Mouse (Mus musculus) stomach, embryonic 14.5 days (tissue): ENCODE data around the gene Gypa. TPM values are rescaled to one million over a fixed set of nuclear protein-coding genes. Genes with fewer than 3 reads are reported as not detected.

Source experiments
- ATAC-seq: fragments of 200-750 bp; cut with Nextera tagmentation; 2 replicates; pipeline ENCODE4 v1.8.0; 2017; ENCODE audit warnings: low read depth, moderate TSS enrichment; ENCODE audit not compliant: insufficient number of reproducible peaks, insufficient read depth, low FRiP score
- H3K27ac ChIP-seq: fragments of 300-500 bp; sonication (generic); 2 replicates; pipeline ENCODE4 v1.5.1; 2014; ENCODE audit warnings: mild to moderate bottlenecking, low read length, moderate library complexity, mixed read lengths
- H3K27me3 ChIP-seq: fragments of 300-500 bp; sonication (generic); 2 replicates; pipeline ENCODE4 v1.6.1; 2014; ENCODE audit warnings: low read length, control low read depth, mixed read lengths; ENCODE audit not compliant: control insufficient read depth, insufficient read depth
- H3K36me3 ChIP-seq: fragments of 300-500 bp; sonication (generic); 2 replicates; pipeline ENCODE4 v1.6.1; 2014; ENCODE audit warnings: mild to moderate bottlenecking, control low read depth, low read length, moderate library complexity, mixed read lengths; ENCODE audit not compliant: control insufficient read depth, insufficient read depth
- H3K4me1 ChIP-seq: fragments of 300-500 bp; sonication (generic); 2 replicates; pipeline ENCODE4 v1.6.1; 2014; ENCODE audit warnings: low read length, control low read depth, mixed read lengths; ENCODE audit not compliant: control insufficient read depth, insufficient read depth
- H3K4me2 ChIP-seq: fragments of 300-500 bp; sonication (generic); replicated peaks from 2 replicates; pipeline ENCODE4 v1.6.1; 2014; ENCODE audit warnings: low read depth, low read length, control low read depth
- H3K4me3 ChIP-seq: fragments of 300-500 bp; sonication (generic); 2 replicates; pipeline ENCODE4 v1.5.1; 2014; ENCODE audit warnings: low read depth, low read length, control low read depth
- H3K9ac ChIP-seq: fragments of 300-500 bp; sonication (generic); replicated peaks from 2 replicates; pipeline ENCODE4 v1.6.1; 2014; ENCODE audit warnings: low read depth, mild to moderate bottlenecking, control low read depth, low read length, moderate library complexity, mixed read lengths
- H3K9me3 ChIP-seq: fragments of 300-500 bp; sonication (generic); 2 replicates; pipeline ENCODE4 v1.6.1; 2016; ENCODE audit warnings: low read depth, low read length, control low read depth; ENCODE audit not compliant: control insufficient read depth
- WGBS: fragments of 180-500 bp; shearing (Covaris S2); extraction: QIAGEN DNeasy Blood & Tissue Kit; methylation state at CpG from one replicate; pipeline ENCODE4 v1.1.7; 2014; 5-methylcytosine and 5-hydroxymethylcytosine counted together
- polyA plus RNA-seq: library from polyadenylated mRNA; unstranded; fragments of >200 nt; fragmentation: Nextera tagmentation; extraction: Ambion mirVana; gene quantifications from 2 replicates; pipeline ENCODE4 v1.2.1, GENCODE M21; 2014

Gypa gene
- polyA plus RNA-seq, 1 experiment from 2014 or later = 4.0 TPM

GRCm38 (mm10) chr8:80482173-80482572 is 11.4 kb upstream of the Gypa start:
- Histone ChIP-seq H3K27me3 (no peaks in the 10 kb centered on the region), H3K9ac (no peak overlapping the region), H3K27ac (no peak overlapping the region), H3K4me2 (no peak overlapping the region), H3K4me3 (no peak overlapping the region), H3K9me3 (no peaks in the 10 kb centered on the region), H3K36me3 (no peaks in the 10 kb centered on the region), H3K4me1 (no peaks in the 10 kb centered on the region)
- no peak for ATAC-seq
- WGBS = 49% methylated on average over 6 of the region's 6 CpGs

- no peak for ATAC-seq
Observed at GRCm38 (mm10) chr8:80482822-80483774, 10.5 kb upstream of the Gypa start.

DNA sequence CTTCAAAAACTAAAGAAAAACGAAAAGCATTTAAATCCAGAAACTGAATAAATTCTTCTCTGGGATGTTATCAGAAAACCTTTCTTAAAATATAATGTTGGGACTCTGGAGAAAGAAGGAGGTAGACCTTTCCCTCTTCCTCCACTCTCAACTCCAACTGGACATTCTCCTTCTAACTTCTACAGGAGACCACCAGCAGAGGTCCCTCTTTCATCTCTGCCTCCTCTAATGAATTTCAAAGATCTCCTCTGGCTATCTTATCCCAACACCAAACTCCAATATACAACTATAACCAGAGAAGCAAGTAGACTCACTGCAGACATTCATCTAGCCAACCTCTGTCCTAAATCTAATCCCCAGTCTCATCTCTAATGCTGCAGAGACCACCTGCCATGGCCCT is 2.0 kb upstream of the Gypa start:
- H3K27ac ChIP-seq = no peak overlapping the region
- no peaks in the 10 kb centered on the region for H3K36me3 ChIP-seq
- no peaks in the 10 kb centered on the region for H3K4me1 ChIP-seq
- no peak for ATAC-seq
- no peak overlapping the region for H3K9ac ChIP-seq
- 44% methylated on average over 1 of the region's 1 CpGs for WGBS
- H3K27me3 ChIP-seq = no peaks in the 10 kb centered on the region
- H3K4me2 ChIP-seq = no peak overlapping the region
- no peaks in the 10 kb centered on the region for H3K9me3 ChIP-seq
- H3K4me3 ChIP-seq = no peak overlapping the region

More at GRCm38 (mm10) chr8:80482822-80483774, 10.5 kb upstream of the Gypa start:
- Histone ChIP-seq H3K9ac (no peak overlapping the region), H3K36me3 (no peaks in the 10 kb centered on the region), H3K27me3 (no peaks in the 10 kb centered on the region), H3K27ac (no peak overlapping the region), H3K4me2 (peak overlapping the region; percentile 49), H3K4me3 (peak overlapping the region; percentile 9; the same call in 1 of the 2 replicates), H3K9me3 (no peaks in the 10 kb centered on the region), H3K4me1 (no peaks in the 10 kb centered on the region)
- WGBS = 26% methylated on average over 16 of the region's 16 CpGs

DNA sequence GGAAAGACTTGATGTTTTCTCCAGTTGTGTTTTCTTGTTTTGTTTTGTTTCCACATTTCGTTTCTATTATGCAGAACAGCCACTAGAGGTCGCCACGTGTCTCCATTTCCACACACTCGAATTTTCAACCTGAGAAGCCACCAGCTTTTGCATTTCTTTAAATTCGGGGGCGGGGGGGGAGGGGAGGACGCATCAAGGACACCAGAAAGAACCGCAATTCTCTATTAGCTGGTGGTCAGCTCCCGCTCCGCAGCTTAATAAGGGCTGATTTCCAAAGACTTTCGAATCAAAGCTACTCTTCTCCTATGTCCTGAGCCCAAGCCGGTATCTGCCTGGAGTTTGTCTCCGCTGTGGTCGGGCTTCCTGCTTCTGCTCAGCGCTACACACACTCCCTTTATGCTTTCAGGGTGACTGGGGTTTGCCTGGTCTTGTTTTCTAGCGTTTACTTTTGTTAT is 567 bp upstream of the Gypa start:
- no peaks in the 10 kb centered on the region for H3K9me3 ChIP-seq
- no peaks in the 10 kb centered on the region for H3K4me1 ChIP-seq
- ATAC-seq = peak; percentile 73
- under 1% methylated on average over 16 of the region's 16 CpGs for WGBS
- no peaks in the 10 kb centered on the region for H3K27me3 ChIP-seq
- no peak overlapping the region for H3K27ac ChIP-seq
- peak overlapping the region; percentile 64 for H3K4me2 ChIP-seq
- H3K36me3 ChIP-seq = no peaks in the 10 kb centered on the region
- no peak overlapping the region; the same call in none of the 2 replicates for H3K9ac ChIP-seq
- peak overlapping the region; percentile 37 for H3K4me3 ChIP-seq

GRCm38 (mm10) chr8:80494346-80494660 is 722 bp downstream of the Gypa start:
- 77% methylated on average over 2 of the region's 2 CpGs for WGBS
- no peak overlapping the region for H3K27ac ChIP-seq
- no peak overlapping the region for H3K9ac ChIP-seq
- no peak for ATAC-seq
- H3K4me1 ChIP-seq = no peaks in the 10 kb centered on the region
- no peaks in the 10 kb centered on the region for H3K9me3 ChIP-seq
- no peaks in the 10 kb centered on the region for H3K27me3 ChIP-seq
- H3K36me3 ChIP-seq = no peaks in the 10 kb centered on the region
- no peak overlapping the region for H3K4me2 ChIP-seq
- no peak overlapping the region for H3K4me3 ChIP-seq

DNA sequence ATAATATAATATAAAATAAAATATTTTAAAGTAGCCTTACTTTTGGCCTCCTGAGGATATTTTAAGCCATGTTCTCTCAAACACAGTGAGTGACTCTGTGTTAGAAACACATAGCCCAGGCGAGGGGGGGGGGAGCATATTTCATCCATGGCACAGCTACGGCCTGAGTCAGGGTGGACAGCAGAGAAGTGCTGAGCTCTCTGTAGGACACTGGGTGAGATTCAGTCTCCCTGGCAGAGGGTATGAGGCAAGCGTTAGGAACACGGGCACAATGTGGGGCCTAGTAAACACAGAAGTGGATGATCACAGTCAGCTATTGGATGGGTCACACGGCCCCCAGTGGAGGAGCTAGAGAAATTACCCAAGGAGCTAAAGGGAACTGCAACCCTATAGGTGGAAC is 1.2 kb downstream of the Gypa start:
- WGBS = 75% methylated on average over 5 of the region's 5 CpGs
- Histone ChIP-seq H3K4me2 (no peak overlapping the region), H3K36me3 (no peaks in the 10 kb centered on the region), H3K27ac (no peak overlapping the region), H3K9ac (no peak overlapping the region), H3K4me1 (no peaks in the 10 kb centered on the region), H3K9me3 (no peaks in the 10 kb centered on the region), H3K4me3 (no peak overlapping the region), H3K27me3 (no peaks in the 10 kb centered on the region)
- no peak for ATAC-seq

GRCm38 (mm10) chr8:80495527-80495926 is 1.9 kb downstream of the Gypa start:
- no peak overlapping the region for H3K9ac ChIP-seq
- H3K9me3 ChIP-seq = no peaks in the 10 kb centered on the region
- no peak for ATAC-seq
- no peaks in the 10 kb centered on the region for H3K36me3 ChIP-seq
- no peak overlapping the region for H3K4me3 ChIP-seq
- H3K4me2 ChIP-seq = no peak overlapping the region
- H3K27ac ChIP-seq = no peak overlapping the region
- 92% methylated on average over 6 of the region's 6 CpGs for WGBS
- no peaks in the 10 kb centered on the region for H3K4me1 ChIP-seq
- H3K27me3 ChIP-seq = no peaks in the 10 kb centered on the region

GRCm38 (mm10) chr8:80497323-80497722 is 3.7 kb downstream of the Gypa start:
- H3K36me3 ChIP-seq = no peaks in the 10 kb centered on the region
- no peak overlapping the region for H3K9ac ChIP-seq
- H3K4me3 ChIP-seq = no peak overlapping the region
- H3K9me3 ChIP-seq = no peaks in the 10 kb centered on the region
- H3K27ac ChIP-seq = no peak overlapping the region
- H3K4me1 ChIP-seq = no peaks in the 10 kb centered on the region
- 75% methylated on average over 4 of the region's 4 CpGs for WGBS
- no peaks in the 10 kb centered on the region for H3K27me3 ChIP-seq
- H3K4me2 ChIP-seq = no peak overlapping the region
- ATAC-seq = no peak
